Mouse (Mus musculus): ENCODE measurements around the gene Hist1h1b. TPM values are rescaled to one million over a fixed set of nuclear protein-coding genes. Genes with fewer than 3 reads are reported as not detected.
"Not testable (repeated sequence)": the region's sequence is repeated elsewhere in the genome, so short reads cannot be mapped to it uniquely, and the experiment has no call there.

The Hist1h1b gene
- 3.3 and 4.5 TPM in 2 replicates for polyA plus RNA-seq (2012)

GRCm38 (mm10) chr13:21779767-21780731 lies at the start of gene Hist1h1b:
TSS of gene Hist1h1b (minus strand) at chr13:21780625.
- TF ChIP-seq GATA1 (IDR thresholded peaks at IDR 0.05; ENCODE audit: low read length): no peak

- no peak for TF ChIP-seq GATA1 (IDR thresholded peaks at IDR 0.05; ENCODE audit: low read length)
Observed at GRCm38 (mm10) chr13:21828511-21828910, 48.1 kb upstream of the Hist1h1b start.

GRCm38 (mm10) chr13:21811539-21811938 lies 31.1 kb upstream of the Hist1h1b start, which contains the start of gene Hist1h4m:
TSS of gene Hist1h4m (plus strand) at chr13:21811746.
- TF ChIP-seq GATA1 (IDR thresholded peaks at IDR 0.05; ENCODE audit: low read length): not testable (repeated sequence)

- not testable (repeated sequence) for TF ChIP-seq GATA1 (IDR thresholded peaks at IDR 0.05; ENCODE audit: low read length)
Observed at GRCm38 (mm10) chr13:21810073-21810472, 29.6 kb upstream of the Hist1h1b start, which contains the start of the genes Hist1h2bq and Hist1h2ao. TSS of gene Hist1h2bq (minus strand) at chr13:21810197. TSS of gene Hist1h2ao (plus strand) at chr13:21810465.

GRCm38 (mm10) chr13:21795584-21795983 lies 15.2 kb upstream of the Hist1h1b start:
- no peak for TF ChIP-seq GATA1 (IDR thresholded peaks at IDR 0.05; ENCODE audit: low read length)

- no peak for TF ChIP-seq GATA1 (IDR thresholded peaks at IDR 0.05; ENCODE audit: low read length)
Observed at GRCm38 (mm10) chr13:21790601-21791283, 10.3 kb upstream of the Hist1h1b start.

GRCm38 (mm10) chr13:21789925-21790324 lies 9.5 kb upstream of the Hist1h1b start:
- no peak for TF ChIP-seq GATA1 (IDR thresholded peaks at IDR 0.05; ENCODE audit: low read length)

GRCm38 (mm10) chr13:21787760-21788593 lies 7.6 kb upstream of the Hist1h1b start:
- TF ChIP-seq GATA1 (IDR thresholded peaks at IDR 0.05; ENCODE audit: low read length): no peak

GRCm38 (mm10) chr13:21786899-21787629 lies 6.6 kb upstream of the Hist1h1b start, which contains the start of the genes Hist1h2an and Hist1h2bp:
TSS of gene Hist1h2an (minus strand) at chr13:21787218.
TSS of gene Hist1h2bp (plus strand) at chr13:21787461.
- TF ChIP-seq GATA1 (IDR thresholded peaks at IDR 0.05; ENCODE audit: low read length): not testable (repeated sequence)

- TF ChIP-seq GATA1 (IDR thresholded peaks at IDR 0.05; ENCODE audit: low read length): no peak
Observed at GRCm38 (mm10) chr13:21786189-21786898, 5.9 kb upstream of the Hist1h1b start.

GRCm38 (mm10) chr13:21784311-21784710 lies 3.9 kb upstream of the Hist1h1b start:
- no peak for TF ChIP-seq GATA1 (IDR thresholded peaks at IDR 0.05; ENCODE audit: low read length)

- no peak for TF ChIP-seq GATA1 (IDR thresholded peaks at IDR 0.05; ENCODE audit: low read length)
Observed at GRCm38 (mm10) chr13:21783734-21784161, 3.3 kb upstream of the Hist1h1b start.

GRCm38 (mm10) chr13:21783255-21783617 lies 2.8 kb upstream of the Hist1h1b start, which contains the start of gene Hist1h3i:
TSS of gene Hist1h3i (minus strand) at chr13:21783370.
- TF ChIP-seq GATA1 (IDR thresholded peaks at IDR 0.05; ENCODE audit: low read length): no peak

- TF ChIP-seq GATA1 (IDR thresholded peaks at IDR 0.05; ENCODE audit: low read length): no peak
Observed at GRCm38 (mm10) chr13:21781639-21782038, 1.2 kb upstream of the Hist1h1b start.

Data from G1E-ER4 (cell line).